Mouse (Mus musculus) lung, postnatal 0 days (tissue): ENCODE measurements around the gene Gramd1a.

Experiments
- CTCF ChIP-seq: IDR thresholded peaks from 2 replicates; pipeline ENCODE4 v1.5.1; 2016; ENCODE audit warnings: antibody characterized with exemption, mild to moderate bottlenecking
- EP300 ChIP-seq: IDR thresholded peaks from 2 replicates; pipeline ENCODE4 v1.6.1; 2016; ENCODE audit warnings: antibody characterized with exemption, mild to moderate bottlenecking, control low read depth

DNA sequence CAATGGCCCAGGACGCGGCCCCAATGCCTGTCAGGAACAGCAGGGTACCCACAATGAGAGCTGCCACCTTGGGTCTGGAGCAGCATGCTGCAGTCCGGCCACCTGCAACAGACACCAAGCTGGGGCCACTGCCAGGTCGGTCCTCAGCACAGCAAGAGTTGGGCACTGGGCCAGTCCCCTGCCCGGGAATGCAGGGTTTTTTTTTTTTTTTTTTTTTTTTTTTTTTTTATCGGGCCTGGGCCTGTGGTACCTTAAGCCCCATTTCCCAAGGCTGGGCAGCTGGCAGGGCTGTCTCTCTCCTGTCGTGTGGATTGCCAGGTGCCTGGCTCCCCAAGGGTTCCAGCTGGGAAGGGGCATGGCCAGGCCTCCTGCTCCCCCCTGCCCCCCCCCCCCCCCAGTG lies 46.6 kb downstream of the Gramd1a start:
- TF ChIP-seq EP300 (no peak), CTCF (no peak)
